Comparison of ENCODE assay signal across 28 mouse cellular contexts in the genomic region with DNA sequence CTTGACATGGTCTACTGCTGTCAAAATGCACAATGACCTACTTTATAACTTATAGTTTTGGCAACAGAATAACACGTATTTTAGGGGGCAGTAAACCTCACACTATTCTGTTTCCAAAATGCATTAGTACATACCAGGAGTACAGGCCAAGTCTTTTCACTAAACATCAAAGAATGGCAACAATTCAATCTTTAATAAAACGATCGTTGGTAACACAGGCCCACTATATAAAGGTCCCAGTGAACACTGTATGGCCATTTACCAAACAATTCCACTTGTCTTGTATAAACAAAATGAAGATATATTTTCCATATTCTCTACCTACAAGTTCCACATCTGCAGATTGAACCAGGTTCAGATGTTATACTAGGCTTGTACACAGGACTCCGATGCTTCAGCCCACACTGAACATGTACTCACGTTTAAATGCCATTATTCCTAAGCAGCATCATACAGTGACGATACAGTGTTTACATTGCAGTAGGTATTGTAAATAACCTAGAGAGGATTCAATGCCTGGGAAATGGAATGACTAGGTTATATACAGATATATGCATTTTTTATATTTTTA.
"Had no signal": no experiment of that assay in that cellular context is flagged by ENCODE, and none has a peak within 500 bp of the region (broad histone marks: within the 10 kb centered on the region; RNA-seq: fewer than 3 reads in every experiment).

No protein-coding gene starts in this region.

- H3K4me3 ChIP-seq: embryonic facial prominence, embryonic 10.5 days; embryonic facial prominence, embryonic 12.5 days; embryonic facial prominence, embryonic 13.5 days; embryonic facial prominence, embryonic 15.5 days; erythroblast, embryonic 14.5 days; forebrain, embryonic 10.5 days; forebrain, embryonic 12.5 days; forebrain, embryonic 13.5 days; forebrain, embryonic 15.5 days; gastrocnemius, adult 2 months had no signal

- H3K9ac ChIP-seq: embryonic facial prominence, embryonic 12.5 days; embryonic facial prominence, embryonic 13.5 days; embryonic facial prominence, embryonic 15.5 days; forebrain, embryonic 12.5 days; forebrain, embryonic 13.5 days; forebrain, embryonic 15.5 days; forebrain, postnatal 0 days had no signal

- H3K27ac ChIP-seq: embryonic facial prominence, embryonic 10.5 days; embryonic facial prominence, embryonic 12.5 days; embryonic facial prominence, embryonic 13.5 days; embryonic facial prominence, embryonic 15.5 days; forebrain, embryonic 10.5 days; forebrain, embryonic 12.5 days; forebrain, embryonic 13.5 days; forebrain, embryonic 15.5 days; gastrocnemius, adult 2 months had no signal

- ATAC-seq: forebrain, embryonic 13.5 days; forebrain, embryonic 14.5 days; forebrain, embryonic 15.5 days; forebrain, embryonic 16.5 days; forebrain, postnatal 0 days had no signal

- H3K9me3 ChIP-seq: embryonic facial prominence, embryonic 10.5 days; embryonic facial prominence, embryonic 12.5 days; embryonic facial prominence, embryonic 13.5 days; embryonic facial prominence, embryonic 15.5 days; forebrain, embryonic 10.5 days; forebrain, embryonic 12.5 days; forebrain, embryonic 13.5 days; forebrain, embryonic 15.5 days had no signal

- H3K27me3 ChIP-seq: embryonic facial prominence, embryonic 12.5 days; embryonic facial prominence, embryonic 13.5 days; embryonic facial prominence, embryonic 15.5 days; forebrain, embryonic 12.5 days; forebrain, embryonic 13.5 days; forebrain, embryonic 15.5 days had no signal

- H3K4me1 ChIP-seq: embryonic facial prominence, embryonic 10.5 days; embryonic facial prominence, embryonic 12.5 days; embryonic facial prominence, embryonic 15.5 days; forebrain, embryonic 10.5 days; forebrain, embryonic 12.5 days; forebrain, embryonic 13.5 days; forebrain, embryonic 15.5 days had no signal

- H3K36me3 ChIP-seq: embryonic facial prominence, embryonic 10.5 days; embryonic facial prominence, embryonic 12.5 days; embryonic facial prominence, embryonic 13.5 days; embryonic facial prominence, embryonic 15.5 days; forebrain, embryonic 10.5 days; forebrain, embryonic 12.5 days; forebrain, embryonic 15.5 days had no signal

- DNase-seq: cerebellum, adult 18-20 months; cerebellum, adult 2 months; cerebellum, adult 8-10 months; cerebellum, adult 9-10 months; cerebellum, adult 9-11 months; cerebellum, postnatal 10 days; cerebellum, postnatal 14 days; cerebellum, postnatal 25 days; cerebellum, postnatal 36 days; embryo, embryonic 11 days; forebrain, postnatal 0 days; gastrocnemius, adult 2 months; gastrocnemius, postnatal 10 days; gastrocnemius, postnatal 14 days; gastrocnemius, postnatal 25 days; gastrocnemius, postnatal 36 days; heart, adult 18-20 months had no signal

- H3K4me2 ChIP-seq: embryonic facial prominence, embryonic 12.5 days; embryonic facial prominence, embryonic 13.5 days; embryonic facial prominence, embryonic 15.5 days; forebrain, embryonic 12.5 days; forebrain, embryonic 13.5 days; forebrain, embryonic 15.5 days had no signal
